Mouse (Mus musculus): ENCODE measurements around the gene Mpg.

- TF ChIP-seq CTCF (IDR thresholded peaks at IDR 0.05; ENCODE audit: borderline replicate concordance, insufficient read depth, low read depth, low read length) = peak; percentile 93
- no peak for TF ChIP-seq POLR2A (IDR thresholded peaks at IDR 0.05; ENCODE audit: borderline replicate concordance, insufficient read depth, low read length)
Observed at GRCm38 (mm10) chr11:32216851-32217250, 9.5 kb upstream of the Mpg start.
